Mouse (Mus musculus): ENCODE measurements around the gene Popdc3.

DNA sequence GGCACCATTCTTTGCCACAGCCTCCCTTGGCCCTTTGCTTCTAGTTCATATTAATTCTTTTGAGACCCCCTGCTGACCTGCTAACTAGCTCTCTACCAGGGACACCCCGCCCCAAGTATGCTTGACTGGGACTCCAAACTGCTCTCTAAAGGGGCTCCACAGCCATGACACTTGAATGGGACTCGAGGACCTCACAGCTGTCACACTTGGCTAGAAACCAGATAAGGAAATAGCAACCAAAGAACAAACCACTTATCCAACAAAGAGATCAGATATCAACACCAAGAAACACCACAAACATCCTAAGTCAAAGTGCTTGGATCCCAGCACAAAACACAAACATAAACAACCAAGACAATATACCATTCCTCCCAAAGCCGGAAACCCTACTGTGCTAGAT lies 58.4 kb downstream of the Popdc3 start:
- TF ChIP-seq CTCF (IDR thresholded peaks at IDR 0.05) (no peak), POLR2A (IDR thresholded peaks at IDR 0.05; ENCODE audit: insufficient read depth, low read depth, low read length) (no peak), EP300 (IDR thresholded peaks at IDR 0.05; ENCODE audit: insufficient read depth, low read depth, low read length) (no peak)

Data from heart, adult 2 months (tissue).